Mouse (Mus musculus): ENCODE results near the gene Folr2.

Gene Folr2

DNA sequence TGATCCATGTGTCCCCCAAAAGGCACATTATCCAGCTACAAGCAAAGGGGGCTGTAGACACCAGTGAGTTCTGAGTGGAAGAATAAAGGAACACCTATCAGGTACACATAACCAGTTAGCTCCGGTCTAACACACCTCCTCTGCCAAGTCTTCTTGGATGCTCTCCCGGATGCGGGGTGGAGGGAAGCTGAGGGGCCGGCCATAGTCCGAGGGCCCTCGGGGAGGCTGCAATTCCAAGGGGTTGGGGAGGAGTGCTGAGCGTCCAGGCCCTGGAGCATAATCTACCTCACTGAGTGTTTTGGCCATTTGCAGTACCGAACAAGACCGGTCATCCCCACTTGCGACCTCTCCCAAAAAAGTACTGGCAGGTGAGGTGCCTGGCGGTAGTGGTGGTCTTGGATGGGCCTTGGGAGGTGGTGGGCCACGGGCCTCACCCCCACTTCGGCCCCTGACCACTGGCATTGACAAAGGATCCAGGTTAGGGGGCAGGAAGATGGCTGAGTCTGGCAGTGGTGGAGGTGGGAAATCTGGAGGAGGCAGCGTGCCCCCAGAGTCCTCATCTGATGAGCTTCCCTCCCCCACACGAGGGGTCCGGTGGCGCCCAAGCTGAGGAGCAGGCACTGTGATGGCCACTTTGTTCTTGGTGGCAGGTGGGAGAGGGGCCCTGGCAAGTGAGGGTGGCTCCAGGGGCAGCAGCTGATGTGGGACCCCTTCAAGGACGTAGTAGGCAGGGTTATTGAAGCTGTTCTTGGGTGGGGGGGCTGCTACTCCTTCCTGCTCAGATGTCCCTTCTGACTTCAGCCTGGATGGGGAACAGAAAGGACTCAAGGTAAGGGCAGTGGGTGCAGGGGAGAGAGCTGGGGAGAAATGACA is 33.0 kb downstream of the Folr2 start:
- no peak for DNase-seq (ENCODE audit: low spot score)

- no peak for DNase-seq (ENCODE audit: low spot score)
Observed at GRCm38 (mm10) chr7:101822836-101823757, 33.9 kb downstream of the Folr2 start.

DNA sequence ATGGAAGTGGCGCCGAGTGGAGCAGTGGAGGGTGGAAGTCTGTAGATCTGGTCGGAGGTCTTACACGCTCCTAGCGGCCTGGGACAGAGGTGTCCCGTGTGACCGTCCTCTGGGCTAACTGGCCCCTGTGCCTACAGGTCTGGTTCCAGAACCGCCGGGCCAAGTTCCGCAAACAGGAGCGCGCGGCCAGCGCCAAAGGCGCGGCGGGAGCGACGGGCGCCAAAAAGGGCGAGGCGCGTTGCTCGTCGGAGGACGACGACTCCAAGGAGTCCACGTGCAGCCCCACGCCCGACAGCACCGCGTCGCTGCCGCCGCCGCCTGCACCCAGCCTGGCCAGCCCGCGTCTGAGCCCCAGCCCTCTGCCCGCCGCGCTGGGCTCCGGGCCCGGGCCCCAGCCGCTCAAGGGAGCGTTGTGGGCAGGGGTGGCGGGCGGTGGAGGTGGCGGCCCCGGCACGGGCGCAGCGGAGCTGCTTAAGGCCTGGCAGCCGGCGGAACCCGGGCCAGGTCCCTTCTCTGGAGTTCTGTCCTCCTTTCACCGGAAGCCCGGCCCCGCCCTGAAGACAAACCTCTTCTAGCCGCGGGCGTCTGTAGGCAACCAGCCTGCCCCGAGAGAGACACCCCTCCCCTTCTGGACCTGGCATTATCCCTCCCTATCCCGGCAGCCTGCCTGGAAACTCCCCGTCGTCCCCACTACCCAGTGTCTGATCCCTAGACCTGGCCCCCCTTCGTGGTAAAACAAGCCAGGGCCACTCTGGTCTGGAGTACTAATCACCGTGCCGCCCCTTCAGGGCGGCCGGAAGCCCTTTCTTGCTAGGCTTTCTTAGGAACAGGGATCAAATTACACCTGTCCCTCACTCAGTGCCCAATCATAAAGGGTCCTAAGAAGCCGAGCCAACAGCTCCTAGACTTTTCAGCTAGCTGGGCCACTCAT is 35.2 kb downstream of the Folr2 start:
- no peak for DNase-seq (ENCODE audit: low spot score)

- DNase-seq (ENCODE audit: low spot score), result no peak
Observed at GRCm38 (mm10) chr7:101820295-101821030, 36.5 kb downstream of the Folr2 start.

DNA sequence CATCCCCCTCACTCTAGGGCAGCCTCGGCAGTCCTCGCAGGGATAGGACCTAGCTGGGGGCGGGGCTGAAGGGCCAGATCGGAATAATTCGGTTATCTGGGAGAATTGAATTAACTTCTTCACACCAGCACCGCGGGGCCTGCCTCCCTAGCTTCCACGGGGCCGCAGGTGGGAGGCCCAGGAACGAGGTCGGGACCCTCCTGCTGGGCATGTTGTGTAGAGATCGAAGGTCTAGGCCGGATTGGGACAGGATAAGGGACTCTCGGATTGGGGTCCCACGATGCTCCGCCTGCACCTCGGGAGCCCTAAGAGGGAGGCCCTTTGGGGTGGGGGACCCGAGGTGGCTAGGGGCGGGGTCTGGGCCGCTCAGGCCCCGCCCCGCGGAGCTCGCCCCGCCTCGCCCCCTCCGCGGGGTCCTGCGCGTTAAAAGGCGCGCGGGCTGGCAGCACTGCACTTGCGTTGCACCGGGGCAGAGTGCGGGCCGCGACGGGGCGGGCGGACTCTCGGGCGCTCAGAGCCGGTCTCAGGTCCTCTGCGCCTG is 39.1 kb downstream of the Folr2 start, which contains the start of gene Phox2a:
Gene Phox2a, plus strand, starts transcription at position 453 of the 541 bp plus-strand sequence.
- DNase-seq (ENCODE audit: low spot score), result no peak

All from ovary, postnatal 14 days (tissue).